Mouse (Mus musculus) liver, embryonic 14.5 days (tissue): ENCODE data around the gene Nit1. TPM values are rescaled to one million over a fixed set of nuclear protein-coding genes. Genes with fewer than 3 reads are reported as not detected.
"Not testable (repeated sequence)": the region's sequence is repeated elsewhere in the genome, so short reads cannot be mapped to it uniquely, and the experiment has no call there.

Source experiments
- ATAC-seq: fragments of 200-750 bp; cut with Nextera tagmentation; 2 replicates; pipeline ENCODE4 v1.8.0; 2017; ENCODE audit warnings: moderate number of reproducible peaks, mild to moderate bottlenecking, moderate library complexity; ENCODE audit not compliant: insufficient read depth
- DNase-seq, 3 experiments: peaks; one replicate each; pipeline ENCODE4 v3.0.0-alpha.2; 2012 to 2013; ENCODE audit warnings: low read depth in 3 of 3, low spot score in 3 of 3
- H3K27ac ChIP-seq: fragments of 300-500 bp; sonication (generic); 2 replicates; pipeline ENCODE4 v1.5.1; 2014; ENCODE audit warnings: moderate library complexity, mild to moderate bottlenecking, control low read depth, inconsistent platforms
- H3K27me3 ChIP-seq: fragments of 300-500 bp; sonication (generic); 2 replicates; pipeline ENCODE4 v1.6.1; 2014; ENCODE audit warnings: mild to moderate bottlenecking, low read length, moderate library complexity; ENCODE audit not compliant: control insufficient read depth, insufficient read depth
- H3K36me3 ChIP-seq: fragments of 300-500 bp; sonication (generic); replicated peaks from 2 replicates; pipeline ENCODE4 v1.6.1; 2014; ENCODE audit warnings: low read depth; ENCODE audit not compliant: control insufficient read depth, insufficient read depth
- H3K4me1 ChIP-seq, 2 experiments: fragments of 200-500 bp in 1 of 2; fragments of 300-500 bp in 1 of 2; sonication (generic) in 1 of 2; replicated peaks; 2 replicates each; pipeline ENCODE4 v1.6.1; 2012 to 2014; ENCODE audit warnings: antibody characterized with exemption in 1 of 2, inconsistent platforms in 1 of 2, low read length in 1 of 2; ENCODE audit not compliant: control insufficient read depth in 2 of 2, insufficient read depth in 2 of 2
- H3K4me2 ChIP-seq: fragments of 300-500 bp; sonication (generic); 2 replicates; pipeline ENCODE4 v1.6.1; 2014; ENCODE audit warnings: low read depth, mild to moderate bottlenecking, control low read depth, moderate library complexity
- H3K4me3 ChIP-seq, 2 experiments: fragments of 200-500 bp in 1 of 2; fragments of 300-500 bp in 1 of 2; sonication (generic) in 1 of 2; 2 replicates each; pipeline ENCODE4 v1.5.1; 2012 to 2014; ENCODE audit warnings: low read depth in 2 of 2, low read length in 2 of 2, mild to moderate bottlenecking in 2 of 2, control low read depth in 1 of 2, inconsistent platforms in 1 of 2, moderate library complexity in 1 of 2; ENCODE audit not compliant: insufficient read depth in 1 of 2
- H3K9ac ChIP-seq: fragments of 300-500 bp; sonication (generic); replicated peaks from 2 replicates; pipeline ENCODE4 v1.6.1; 2014; ENCODE audit warnings: mild to moderate bottlenecking, control low read depth, moderate library complexity
- H3K9me3 ChIP-seq: fragments of 300-500 bp; sonication (generic); 2 replicates; pipeline ENCODE4 v1.6.1; 2016; ENCODE audit warnings: low read length, mixed read lengths; ENCODE audit not compliant: control insufficient read depth
- CTCF ChIP-seq: IDR thresholded peaks from 2 replicates; pipeline ENCODE4 v1.5.1; 2016; ENCODE audit warnings: antibody characterized with exemption, low read depth, control low read depth
- EP300 ChIP-seq: IDR thresholded peaks from 2 replicates; pipeline ENCODE4 v1.6.1; 2016; ENCODE audit warnings: antibody characterized with exemption, low read depth
- WGBS: fragments of 180-500 bp; shearing (Covaris S2); extraction: QIAGEN DNeasy Blood & Tissue Kit; methylation state at CpG from one replicate; pipeline ENCODE4 v1.1.7; 2014; ENCODE audit not compliant: insufficient replicate concordance; 5-methylcytosine and 5-hydroxymethylcytosine counted together
- polyA plus RNA-seq, 2 experiments: library from polyadenylated mRNA; depleted of rRNA in 1 of 2; stranded (reverse) in 1 of 2; unstranded in 1 of 2; fragments of >200 nt; fragmentation: Nextera tagmentation in 1 of 2; extraction: Ambion mirVana in 1 of 2; gene quantifications; 2 replicates each; pipeline versions ENCODE4 v1.2.1 to v1.2.3; 2012 to 2014

Nit1 gene
- polyA plus RNA-seq, 2 experiments, result 22.1 to 23.4 TPM

DNA sequence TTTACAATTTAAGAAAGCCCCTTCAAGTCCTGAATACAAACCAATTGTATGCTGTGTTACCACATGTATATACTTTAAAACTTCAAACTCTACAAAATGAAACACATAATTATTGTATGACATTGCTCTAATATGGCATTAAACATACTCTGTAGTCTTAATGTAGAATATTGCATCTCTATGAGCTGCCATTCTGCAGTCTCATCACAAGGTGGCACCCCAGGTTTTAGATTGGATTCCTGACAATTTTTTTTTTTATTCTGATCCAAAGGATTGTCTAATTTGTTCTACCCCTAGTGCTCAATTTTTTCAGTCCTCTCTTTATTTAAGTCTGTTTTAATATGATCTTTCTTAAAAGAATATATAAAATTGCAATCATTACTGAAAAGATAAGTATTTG is 24.0 kb downstream of the Nit1 start:
- Histone ChIP-seq H3K27me3 (no peaks in the 10 kb centered on the region), H3K4me2 (no peak overlapping the region), H3K4me3 (no peak overlapping the region), H3K9me3 (no peaks in the 10 kb centered on the region), H3K27ac (no peak overlapping the region), H3K36me3 (no peaks in the 10 kb centered on the region), H3K9ac (no peak overlapping the region), H3K4me1 (peaks cover 0 to 2% of the 10 kb centered on the region in 2 experiments; a peak in 1 of 4 replicates)
- ATAC-seq, result no peak
- peak; percentile 64 for TF ChIP-seq CTCF
- TF ChIP-seq EP300, result no peak
- DNase-seq, result no peak

DNA sequence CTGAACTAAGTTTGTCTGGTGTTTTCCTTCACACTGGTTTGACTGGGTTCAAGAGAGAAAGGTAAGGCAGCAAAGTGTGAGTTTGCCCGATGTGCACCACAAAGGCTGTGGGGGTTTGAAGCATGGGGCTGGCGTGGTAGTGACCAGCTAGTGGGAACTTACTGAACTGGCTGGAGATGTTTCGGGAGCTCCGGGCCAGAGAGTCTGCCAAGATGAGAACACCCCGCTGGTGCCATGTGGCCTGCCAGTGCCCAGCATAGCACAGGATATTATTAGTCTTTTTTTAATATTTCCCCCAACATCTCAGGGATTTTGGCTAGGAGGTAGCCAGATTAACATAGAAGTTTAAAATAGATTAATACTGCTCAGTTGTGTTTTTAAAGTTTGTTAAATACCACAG is 25.3 kb downstream of the Nit1 start:
- Histone ChIP-seq H3K36me3 (no peaks in the 10 kb centered on the region), H3K27ac (no peak overlapping the region), H3K9me3 (no peaks in the 10 kb centered on the region), H3K4me1 (0 out of 4 replicates have a peak, but pooled peaks cover 0 to 2% of the 10 kb centered on the region in 2 experiments), H3K4me2 (0 out of 2 replicates have a peak overlapping the region, but pooled peaks have one; percentile 8), H3K27me3 (no peaks in the 10 kb centered on the region), H3K9ac (no peak overlapping the region), H3K4me3 (no peak overlapping the region)
- WGBS, result 31% methylated on average over 5 of the region's 5 CpGs
- no peak for ATAC-seq
- TF ChIP-seq CTCF, result no peak
- TF ChIP-seq EP300, result no peak
- no peak for DNase-seq

DNA sequence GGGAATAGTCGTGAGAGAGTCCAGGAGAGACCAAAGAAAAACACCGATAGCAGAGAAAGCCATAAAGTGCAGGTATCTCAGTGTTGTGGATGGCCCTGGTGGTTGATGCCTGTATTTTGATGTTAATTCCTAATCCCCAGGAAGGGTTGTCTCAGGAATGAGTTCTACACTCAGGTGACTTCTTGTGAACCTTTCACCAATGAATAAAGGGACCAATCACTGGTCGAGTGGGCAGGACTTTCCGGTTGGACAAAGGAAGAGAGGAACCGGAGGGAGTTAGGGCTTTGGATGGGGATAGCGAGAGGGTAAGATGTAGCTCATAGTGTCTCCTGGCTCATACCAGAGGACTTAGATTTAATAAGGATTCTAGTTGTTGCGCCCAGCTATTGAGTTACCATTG is 25.7 kb downstream of the Nit1 start:
- Histone ChIP-seq H3K9ac (no peak overlapping the region), H3K4me3 (no peak overlapping the region), H3K4me1 (0 out of 4 replicates have a peak, but pooled peaks cover 0 to 2% of the 10 kb centered on the region in 2 experiments), H3K9me3 (no peaks in the 10 kb centered on the region), H3K36me3 (no peaks in the 10 kb centered on the region), H3K27ac (no peak overlapping the region), H3K4me2 (0 out of 2 replicates have a peak overlapping the region, but pooled peaks have one; percentile 8), H3K27me3 (no peaks in the 10 kb centered on the region)
- TF ChIP-seq EP300 (no peak), CTCF (no peak)
- WGBS, result 28% methylated on average over 7 of the region's 7 CpGs
- ATAC-seq, result no peak
- DNase-seq, result no peak

DNA sequence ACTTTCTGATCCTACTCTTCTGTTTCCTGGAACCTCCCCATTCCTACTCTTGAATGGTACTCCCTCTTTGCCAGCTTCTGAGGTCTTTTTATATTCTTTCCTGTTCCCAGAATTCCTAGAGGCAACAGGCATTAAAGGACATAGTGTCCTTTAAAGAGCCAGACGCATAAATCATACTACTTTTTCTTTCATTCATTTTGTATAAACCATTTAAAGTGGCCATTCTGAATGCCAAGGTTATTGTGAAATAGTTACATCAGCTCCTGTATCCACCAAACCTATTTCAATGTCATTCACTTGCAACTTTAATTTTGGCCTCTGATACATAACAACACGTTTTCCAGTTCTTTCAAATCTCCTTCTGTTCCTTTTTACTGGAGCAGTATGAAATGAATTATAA is 36.1 kb downstream of the Nit1 start:
- Histone ChIP-seq H3K36me3 (no peaks in the 10 kb centered on the region), H3K9ac (no peak overlapping the region), H3K4me3 (no peak overlapping the region), H3K27ac (no peak overlapping the region), H3K4me1 (no peaks in the 10 kb centered on the region), H3K9me3 (no peaks in the 10 kb centered on the region), H3K4me2 (no peak overlapping the region), H3K27me3 (peaks cover 4% of the 10 kb centered on the region; the same call in 1 of the 2 replicates)
- DNase-seq (no peak), ATAC-seq (no peak)
- WGBS, result 37% methylated on average over 2 of the region's 2 CpGs
- no peak for TF ChIP-seq EP300
- no peak for TF ChIP-seq CTCF

DNA sequence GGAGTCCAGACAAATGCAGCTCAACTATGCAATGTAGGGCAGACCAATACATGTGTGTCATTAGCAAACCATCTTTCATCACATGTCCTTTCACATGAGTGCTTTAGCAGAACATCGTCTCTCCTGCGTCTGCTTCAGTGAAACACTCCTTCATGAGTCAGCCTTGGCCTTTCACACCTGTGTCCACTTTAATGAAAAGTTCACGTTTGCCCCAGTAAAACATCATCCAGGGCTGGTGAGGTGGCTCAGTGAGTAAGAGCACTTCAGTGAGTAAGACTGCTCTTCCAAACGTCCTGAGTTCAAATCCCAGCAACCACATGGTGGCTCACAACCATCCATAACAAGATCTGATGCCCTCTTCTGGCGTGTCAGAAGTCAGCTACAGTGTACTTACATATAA is 39.3 kb downstream of the Nit1 start:
- not testable (repeated sequence) for H3K4me2 ChIP-seq, H3K27me3 ChIP-seq, H3K9me3 ChIP-seq, ATAC-seq, H3K27ac ChIP-seq, DNase-seq, H3K9ac ChIP-seq, H3K36me3 ChIP-seq, H3K4me3 ChIP-seq, H3K4me1 ChIP-seq
- WGBS, result 52% methylated on average over 5 of the region's 5 CpGs

DNA sequence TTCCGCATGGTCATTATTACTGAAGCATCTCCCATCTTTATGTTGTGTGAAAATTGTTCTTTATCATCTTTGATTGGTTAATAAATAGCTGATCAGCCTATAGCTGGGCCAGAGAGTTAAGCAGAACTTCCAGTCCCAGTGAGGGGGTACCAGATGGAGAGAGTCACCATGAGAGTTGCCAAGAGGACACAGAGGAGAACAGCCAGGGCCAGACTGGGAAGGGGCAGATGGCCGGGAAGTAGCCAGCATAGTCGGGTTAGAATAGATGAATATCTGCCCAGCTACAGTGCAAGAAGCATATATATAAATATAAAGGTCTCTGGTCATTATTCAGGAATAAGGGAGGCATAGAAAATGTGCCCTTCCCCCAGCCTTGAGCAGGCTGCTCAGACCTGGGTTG is 47.2 kb downstream of the Nit1 start:
- H3K4me3 ChIP-seq, result no peak overlapping the region
- DNase-seq (no peak), ATAC-seq (no peak)
- peaks cover 3 to 11% of the 10 kb centered on the region in 2 experiments for H3K4me1 ChIP-seq
- H3K27me3 ChIP-seq, result peaks cover 12% of the 10 kb centered on the region
- H3K9me3 ChIP-seq, result no peaks in the 10 kb centered on the region
- H3K4me2 ChIP-seq, result no peak overlapping the region
- TF ChIP-seq EP300 (no peak), CTCF (no peak)
- 52% methylated on average over 3 of the region's 3 CpGs for whole genome bisulfite sequencing
- H3K27ac ChIP-seq, result no peak overlapping the region
- no peaks in the 10 kb centered on the region for H3K36me3 ChIP-seq
- no peak overlapping the region for H3K9ac ChIP-seq
